Mouse (Mus musculus) CH12.LX (cell line): Measurements from ENCODE around the gene Gpat2. TPM values are rescaled to one million over a fixed set of nuclear protein-coding genes. Genes with fewer than 3 reads are reported as not detected.

Source experiments
- DNase-seq: peaks from one replicate; pipeline ENCODE4 v3.0.0-alpha.2; 2013; ENCODE audit errors: extremely low read depth
- H3K27ac ChIP-seq: 2 replicates; pipeline ENCODE4 v1.5.1; 2012; ENCODE audit warnings: low read depth, mild to moderate bottlenecking, control low read depth, moderate library complexity; ENCODE audit not compliant: insufficient read depth
- H3K27me3 ChIP-seq: replicated peaks from 2 replicates; pipeline ENCODE3; 2012; ENCODE audit warnings: inconsistent platforms
- H3K36me3 ChIP-seq, 2 experiments: replicated peaks in 1 of 2; 2 replicates each; pipeline versions ENCODE3 to v1.6.1; 2012; ENCODE audit warnings: inconsistent platforms in 1 of 2, low read length in 1 of 2, mild to moderate bottlenecking in 1 of 2, mixed read lengths in 1 of 2, moderate library complexity in 1 of 2; ENCODE audit not compliant: control insufficient read depth in 1 of 2, insufficient read depth in 1 of 2
- H3K4me1 ChIP-seq, 2 experiments: 2 replicates each; pipeline ENCODE4 v1.6.1; 2012; ENCODE audit warnings: inconsistent platforms in 1 of 2, moderate library complexity in 1 of 2; ENCODE audit not compliant: insufficient read depth in 2 of 2, control insufficient read depth in 1 of 2
- H3K4me2 ChIP-seq: 2 replicates; pipeline ENCODE4 v1.6.1; 2012; ENCODE audit warnings: low read depth, mild to moderate bottlenecking, control low read depth; ENCODE audit not compliant: poor library complexity, insufficient read depth, severe bottlenecking
- H3K4me3 ChIP-seq, 3 experiments: fragments of 150-350 bp in 1 of 3; sonication (generic) in 1 of 3; replicated peaks in 1 of 3; 2 replicates each; pipeline versions ENCODE3 to v1.5.1; 2011 to 2012; ENCODE audit warnings: low read depth in 2 of 3, low read length in 2 of 3, mild to moderate bottlenecking in 2 of 3, moderate library complexity in 2 of 3, control low read depth in 1 of 3, improper control_type of control experiment in 1 of 3, inconsistent platforms in 1 of 3, mixed read lengths in 1 of 3; ENCODE audit not compliant: poor library complexity in 1 of 3
- H3K79me2 ChIP-seq: replicated peaks from 2 replicates; pipeline ENCODE4 v1.6.1; 2012; ENCODE audit warnings: mild to moderate bottlenecking, moderate library complexity; ENCODE audit not compliant: control insufficient read depth, poor library complexity, insufficient read depth, severe bottlenecking; ENCODE audit errors: extremely low read depth
- H3K9ac ChIP-seq: 2 replicates; pipeline ENCODE4 v1.6.1; 2012; ENCODE audit warnings: low read depth, mild to moderate bottlenecking, control low read depth, moderate library complexity; ENCODE audit not compliant: insufficient read depth
- H3K9me3 ChIP-seq: replicated peaks from 2 replicates; pipeline ENCODE3; 2012; ENCODE audit warnings: low read length, inconsistent platforms, mixed read lengths
- CHD1 ChIP-seq: IDR thresholded peaks from 2 replicates; pipeline ENCODE4 v1.6.1; 2012; ENCODE audit warnings: low read depth, low read length, improper control_type of control experiment, inconsistent platforms
- CHD2 ChIP-seq: IDR thresholded peaks from 2 replicates; pipeline ENCODE4 v1.6.1; 2011; ENCODE audit warnings: low read length, improper control_type of control experiment
- CTCF ChIP-seq, 2 experiments: IDR thresholded peaks in 1 of 2; conservative IDR thresholded peaks in 1 of 2; 2 replicates each; pipeline ENCODE4 v1.5.1; 2011 to 2012; ENCODE audit warnings: low read depth in 2 of 2, low read length in 2 of 2, improper control_type of control experiment in 1 of 2, inconsistent platforms in 1 of 2, mild to moderate bottlenecking in 1 of 2, moderate library complexity in 1 of 2
- ELF1 ChIP-seq: IDR thresholded peaks from 2 replicates; pipeline ENCODE4 v1.6.1; 2014; ENCODE audit warnings: low read depth, mild to moderate bottlenecking, inconsistent platforms, low read length, improper control_type of control experiment
- EP300 ChIP-seq: IDR thresholded peaks from 2 replicates; pipeline ENCODE4 v1.6.1; 2011; ENCODE audit warnings: low read length, improper control_type of control experiment
- HCFC1 ChIP-seq: IDR thresholded peaks from 2 replicates; pipeline ENCODE4 v1.6.1; 2012; ENCODE audit warnings: low read depth, mild to moderate bottlenecking, inconsistent platforms, low read length, improper control_type of control experiment
- IRF4 ChIP-seq: IDR thresholded peaks from 2 replicates; pipeline ENCODE4 v1.6.1; 2014; ENCODE audit warnings: low read depth, mild to moderate bottlenecking, inconsistent platforms, low read length, improper control_type of control experiment
- JUN ChIP-seq: IDR thresholded peaks from 2 replicates; pipeline ENCODE4 v1.6.1; 2011; ENCODE audit warnings: low read depth, mild to moderate bottlenecking, low read length, improper control_type of control experiment, moderate library complexity; ENCODE audit not compliant: insufficient read depth
- KAT2A ChIP-seq: IDR thresholded peaks from 2 replicates; pipeline ENCODE4 v1.6.1; 2012; ENCODE audit warnings: low read length, improper control_type of control experiment, inconsistent platforms; ENCODE audit not compliant: insufficient replicate concordance
- MAX ChIP-seq: IDR thresholded peaks from 2 replicates; pipeline ENCODE4 v1.6.1; 2011; ENCODE audit warnings: low read length, improper control_type of control experiment
- MAZ ChIP-seq: IDR thresholded peaks from 2 replicates; pipeline ENCODE4 v1.6.1; 2012; ENCODE audit warnings: low read depth, mild to moderate bottlenecking, inconsistent platforms, low read length, improper control_type of control experiment, moderate library complexity
- MEF2A ChIP-seq: IDR thresholded peaks from 2 replicates; pipeline ENCODE4 v1.6.1; 2014; ENCODE audit warnings: low read depth, mild to moderate bottlenecking, inconsistent platforms, low read length, improper control_type of control experiment, borderline replicate concordance
- MXI1 ChIP-seq: IDR thresholded peaks from 2 replicates; pipeline ENCODE4 v1.6.1; 2011; ENCODE audit warnings: mild to moderate bottlenecking, low read depth, low read length, improper control_type of control experiment
- MYC ChIP-seq: IDR thresholded peaks from 2 replicates; pipeline ENCODE4 v1.6.1; 2011; ENCODE audit warnings: low read depth, mild to moderate bottlenecking, improper control_type of control experiment, low read length
- PAX5 ChIP-seq: IDR thresholded peaks from 2 replicates; pipeline ENCODE4 v1.6.1; 2012; ENCODE audit warnings: low read length, inconsistent platforms, mixed read lengths
- POLR2AphosphoS2 ChIP-seq: IDR thresholded peaks from 2 replicates; pipeline ENCODE4 v1.6.1; 2011; ENCODE audit warnings: low read depth, low read length, improper control_type of control experiment
- RAD21 ChIP-seq: IDR thresholded peaks from 2 replicates; pipeline ENCODE4 v1.6.1; 2011; ENCODE audit warnings: low read depth, mild to moderate bottlenecking, low read length, improper control_type of control experiment, moderate library complexity
- RCOR1 ChIP-seq: conservative IDR thresholded peaks from 2 replicates; pipeline ENCODE4 v1.6.1; 2012; ENCODE audit warnings: low read depth, mild to moderate bottlenecking, inconsistent platforms, low read length, improper control_type of control experiment
- SMC3 ChIP-seq: IDR thresholded peaks from 2 replicates; pipeline ENCODE4 v1.6.1; 2011; ENCODE audit warnings: low read depth, low read length, improper control_type of control experiment
- TCF12 ChIP-seq: IDR thresholded peaks from 2 replicates; pipeline ENCODE4 v1.6.1; 2014; ENCODE audit warnings: low read depth, mild to moderate bottlenecking, inconsistent platforms, low read length, improper control_type of control experiment
- UBTF ChIP-seq: IDR thresholded peaks from 2 replicates; pipeline ENCODE4 v1.6.1; 2012; ENCODE audit warnings: low read depth, mild to moderate bottlenecking, inconsistent platforms, low read length, improper control_type of control experiment, moderate library complexity
- ZKSCAN1 ChIP-seq: IDR thresholded peaks from 2 replicates; pipeline ENCODE4 v1.6.1; 2012; ENCODE audit warnings: low read depth, inconsistent platforms, low read length, improper control_type of control experiment, borderline replicate concordance
- ZNF384 ChIP-seq: IDR thresholded peaks from 2 replicates; pipeline ENCODE4 v1.6.1; 2012; ENCODE audit warnings: low read depth, low read length, improper control_type of control experiment, inconsistent platforms
- dilution Hi-C: fragments of 300-500 bp; cut with MboI; formaldehyde crosslinking; loops from 2 replicates; pipeline ENCODE4 v1.14.3; 2020; ENCODE audit warnings: low sequenced_read_pairs; ENCODE audit not compliant: extremely low pct_unique_long_range_greater_than_20kb, extremely low pct_ligation_motif_present
- in situ Hi-C: fragments of 300-500 bp; cut with MboI; formaldehyde crosslinking; loops from 3 replicates; pipeline ENCODE4 v1.14.3; 2019; ENCODE audit warnings: low sequenced_read_pairs, low pct_ligation_motif_present, low pct_unique_long_range_greater_than_20kb, mixed read lengths
- polyA plus RNA-seq: library from polyadenylated mRNA; unstranded; fragments of >175 nt; gene quantifications from 2 replicates; pipeline ENCODE4 v1.2.1, GENCODE M21; 2012; ENCODE audit warnings: low read depth; ENCODE audit not compliant: insufficient read length
- total RNA-seq, 2 experiments: library from RNA; depleted of rRNA; stranded (reverse); fragments of 300-350 nt in 1 of 2; fragments of >200 nt in 1 of 2; gene quantifications; 2 replicates each; pipeline ENCODE4 v1.2.3; 2012 to 2014

Gene Gpat2
- total and polyA plus RNA-seq, 3 experiments, result 0.19 to 0.63 (median 0.21) TPM

DNA sequence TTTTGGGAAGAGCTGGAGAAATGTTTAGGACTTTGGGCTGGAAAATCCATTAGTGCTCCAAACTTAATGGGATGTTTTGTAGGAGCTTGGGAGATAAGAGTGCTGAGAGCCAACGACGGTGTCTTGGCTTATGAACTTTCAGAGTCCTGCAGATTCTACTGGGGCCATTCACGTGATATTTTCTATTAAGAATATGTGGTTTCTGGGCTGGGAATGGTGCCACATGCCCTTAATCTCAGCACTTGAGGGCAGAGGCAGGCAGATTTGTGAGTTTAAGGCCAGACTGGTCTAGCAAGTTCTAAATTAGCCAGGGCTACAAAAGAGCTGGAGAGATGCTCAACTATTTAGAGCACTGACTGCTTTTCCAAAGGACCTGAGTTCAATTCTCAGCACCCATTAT, 34.6 kb upstream of the Gpat2 start:
- in situ Hi-C loops, result no loop called here
- dilution Hi-C loops, result no loop called here

DNA sequence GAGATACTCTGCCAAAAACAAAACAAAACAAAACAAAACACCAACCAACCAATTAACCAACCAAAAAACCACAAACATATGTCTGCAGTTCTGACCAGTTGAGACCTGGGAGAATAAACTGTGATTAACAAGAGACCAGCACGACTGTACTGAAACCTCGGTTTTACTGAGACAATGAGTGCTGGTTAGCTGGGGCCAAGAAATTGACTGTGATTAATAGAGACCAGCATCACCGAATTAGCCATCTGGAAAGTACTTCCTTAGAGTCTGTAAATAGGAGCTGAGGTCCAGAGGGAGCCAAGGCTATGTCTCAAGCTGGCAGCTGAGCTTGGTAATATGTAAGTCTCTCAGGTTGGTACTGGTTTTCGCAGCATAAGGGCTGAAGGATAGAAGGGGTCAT, 34.2 kb upstream of the Gpat2 start:
- TF ChIP-seq RCOR1 (no peak), MYC (no peak), EP300 (no peak), PAX5 (no peak), TCF12 (no peak), JUN (no peak), IRF4 (no peak), CHD2 (no peak), CTCF (conservative IDR thresholded peaks at IDR 0.05 in 1 of 2, IDR thresholded peaks at IDR 0.05 in 1 of 2; ENCODE audit: low read depth in 2 of 2, low read length in 2 of 2) (no peak)
- no peak overlapping the region for H3K9ac ChIP-seq
- dilution Hi-C loops (no loop called here), in situ Hi-C loops (no loop called here)
- H3K36me3 ChIP-seq, result no peaks in the 10 kb centered on the region
- H3K4me3 ChIP-seq, result no peak overlapping the region
- no peaks in the 10 kb centered on the region for H3K4me1 ChIP-seq
- no peaks in the 10 kb centered on the region for H3K79me2 ChIP-seq
- no peak overlapping the region for H3K27ac ChIP-seq
- no peak overlapping the region for H3K4me2 ChIP-seq
- no peaks in the 10 kb centered on the region for H3K9me3 ChIP-seq
- peaks cover 8% of the 10 kb centered on the region for H3K27me3 ChIP-seq
- DNase-seq, result no peak

More for the DNA sequence above, 34.6 kb upstream of the Gpat2 start:
- TF ChIP-seq MAZ, result no peak
- no peak for TF ChIP-seq ZNF384
- no peak for TF ChIP-seq MYC
- TF ChIP-seq POLR2AphosphoS2, result no peak
- TF ChIP-seq KAT2A, result no peak
- Histone ChIP-seq H3K4me3 (no peak overlapping the region), H3K36me3 (no peaks in the 10 kb centered on the region), H3K9ac (no peak overlapping the region), H3K4me1 (no peaks in the 10 kb centered on the region), H3K79me2 (no peaks in the 10 kb centered on the region), H3K27me3 (peaks cover 10% of the 10 kb centered on the region), H3K4me2 (no peak overlapping the region), H3K27ac (no peak overlapping the region), H3K9me3 (no peaks in the 10 kb centered on the region)
- no peak for DNase-seq

DNA sequence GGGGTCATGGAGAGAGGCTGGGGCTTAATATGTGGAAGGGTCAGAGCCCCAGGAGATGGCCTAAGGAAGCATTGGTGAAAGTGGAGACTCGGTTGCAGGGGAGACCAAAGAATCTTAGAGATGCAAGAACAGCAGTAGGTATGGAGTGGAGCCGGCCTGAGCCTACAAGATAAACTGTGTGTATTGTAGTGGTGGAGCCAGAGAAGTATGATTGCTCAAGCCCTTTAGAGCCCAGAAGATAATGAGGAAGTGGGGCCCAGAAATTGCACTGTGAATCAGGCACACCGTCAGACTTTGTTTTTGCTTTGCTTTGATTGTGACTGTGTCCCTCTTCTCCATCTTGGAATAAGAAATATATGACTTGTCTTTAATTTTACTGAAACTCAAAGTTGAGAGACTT, 33.7 kb upstream of the Gpat2 start:
- no peak for TF ChIP-seq TCF12
- no peak for TF ChIP-seq MXI1
- no peak for TF ChIP-seq MAX
- no peak for TF ChIP-seq ZKSCAN1
- no peak for TF ChIP-seq UBTF
- TF ChIP-seq ELF1, result no peak
- TF ChIP-seq ZNF384, result no peak
- no peak for TF ChIP-seq SMC3
- no peak for TF ChIP-seq MEF2A
- no peak for TF ChIP-seq IRF4
- no peak for TF ChIP-seq CHD1
- no peak for TF ChIP-seq RAD21
- TF ChIP-seq HCFC1, result no peak
- Histone ChIP-seq H3K4me3 (no peak overlapping the region), H3K27me3 (peaks cover 6% of the 10 kb centered on the region), H3K27ac (no peak overlapping the region), H3K36me3 (no peaks in the 10 kb centered on the region), H3K4me2 (no peak overlapping the region), H3K9me3 (no peaks in the 10 kb centered on the region), H3K9ac (no peak overlapping the region), H3K4me1 (no peaks in the 10 kb centered on the region), H3K79me2 (no peaks in the 10 kb centered on the region)
- DNase-seq, result no peak
- in situ Hi-C loops, result no loop called here
- dilution Hi-C loops, result no loop called here
